Mouse (Mus musculus) induced T-regulatory cell, adult 2 months (primary cell): Measurements from ENCODE around the gene Cd3g.

Source experiments
- DNase-seq: peaks from one replicate; pipeline ENCODE4 v3.0.0-alpha.2; 2012; ENCODE audit warnings: low read depth

Cd3g gene

DNA sequence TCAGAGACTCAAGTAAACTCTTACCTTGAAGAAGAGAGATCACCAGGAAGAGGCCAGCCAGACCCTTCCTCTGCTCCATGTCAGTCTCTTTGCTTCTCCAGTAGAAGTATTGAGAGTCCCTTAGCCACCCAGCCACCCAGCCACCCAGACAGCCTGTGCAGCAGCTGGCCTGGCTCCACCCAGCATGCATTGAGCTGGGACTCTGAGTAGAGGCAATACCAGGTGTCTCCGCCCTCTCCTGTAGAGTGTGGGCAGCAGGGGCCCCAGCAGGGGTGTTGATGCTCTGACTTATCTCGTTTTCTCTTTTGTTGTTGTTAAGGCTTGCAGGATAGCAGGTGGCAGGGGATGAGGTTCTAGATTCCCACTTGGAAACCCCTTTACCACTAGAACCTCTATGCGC lies at the start of gene Cd3g:
Cd3g (minus strand) TSS at position 190 of the 400 bp plus-strand sequence.
- peak; percentile 90 for DNase-seq

DNA sequence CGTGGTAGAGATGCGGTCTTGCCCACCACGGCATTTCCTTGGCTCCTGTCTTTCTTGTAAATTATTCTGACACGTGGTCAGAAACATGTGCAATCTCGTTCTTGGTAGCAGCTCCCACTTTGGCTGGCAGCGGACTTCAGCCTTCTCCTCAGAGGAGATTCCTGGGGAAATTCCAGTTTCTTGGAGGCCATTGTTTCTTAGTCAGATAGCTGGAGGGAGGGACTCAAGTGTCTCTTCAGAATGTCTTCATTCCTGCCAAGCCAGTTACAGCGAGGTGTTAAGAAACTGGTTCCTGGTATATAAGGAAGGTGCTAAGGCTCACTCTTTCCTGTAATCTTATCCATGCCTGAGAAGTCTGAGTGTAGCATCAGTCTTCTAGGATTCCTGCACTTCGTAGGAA lies 47.1 kb upstream of the Cd3g start:
- DNase-seq = no peak

DNA sequence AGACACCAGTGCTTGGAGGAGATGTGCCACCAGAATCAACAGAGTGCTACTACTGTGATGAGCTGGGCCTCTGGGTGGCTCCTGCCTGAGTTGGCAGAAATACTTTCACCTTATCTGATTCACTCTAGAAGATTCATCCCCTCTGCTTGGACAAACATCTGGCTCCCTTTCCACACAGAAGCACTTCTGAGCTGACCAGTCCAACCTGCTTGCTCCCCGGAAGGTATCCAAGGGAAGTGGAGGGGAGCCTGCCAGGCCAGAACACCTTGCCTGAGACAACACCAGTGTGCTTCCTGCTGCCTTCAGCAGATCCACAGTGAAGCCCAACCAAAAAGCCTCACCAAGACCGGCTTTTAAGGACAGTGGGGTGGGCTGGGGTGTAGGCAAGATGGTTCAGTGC lies 44.0 kb upstream of the Cd3g start:
- no peak for DNase-seq

DNA sequence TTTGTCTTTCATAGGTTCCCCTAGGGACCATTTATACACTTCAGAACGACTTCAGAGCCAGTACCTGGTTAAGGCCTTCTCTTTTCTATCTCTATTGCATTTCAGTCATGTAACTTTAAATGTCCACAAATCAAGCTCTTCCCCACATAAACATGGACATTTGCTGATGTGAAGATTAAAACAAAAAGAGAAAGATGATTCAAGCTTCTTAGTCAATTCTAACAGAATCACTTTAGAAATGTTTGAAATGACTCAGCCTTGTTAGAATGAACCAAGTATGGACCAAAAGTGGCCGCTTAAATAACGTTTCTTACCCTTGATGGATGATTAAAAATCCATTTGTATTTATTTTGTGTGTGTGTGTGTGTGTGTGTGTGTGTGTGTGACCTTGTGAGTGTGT lies 43.4 kb upstream of the Cd3g start:
- DNase-seq = no peak

DNA sequence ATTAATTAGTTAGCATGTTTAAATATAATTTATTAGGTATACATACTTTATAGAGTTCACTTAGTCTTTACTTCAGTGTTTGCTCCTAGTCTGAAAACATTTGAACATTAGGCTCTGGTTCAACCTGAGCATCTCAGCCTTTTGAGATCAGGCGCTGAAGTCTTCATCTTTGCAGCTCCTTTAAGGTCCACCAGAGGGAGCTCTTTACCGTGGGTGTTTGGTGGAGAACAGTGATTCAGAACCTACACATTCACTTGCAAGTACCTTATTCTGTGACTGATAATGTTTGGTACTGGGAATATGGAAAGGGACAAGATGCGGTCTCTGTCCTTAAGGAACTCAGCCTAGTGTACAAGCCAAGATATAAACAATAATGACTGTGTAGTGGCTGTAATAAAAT lies 42.6 kb upstream of the Cd3g start:
- DNase-seq = peak; percentile 91

DNA sequence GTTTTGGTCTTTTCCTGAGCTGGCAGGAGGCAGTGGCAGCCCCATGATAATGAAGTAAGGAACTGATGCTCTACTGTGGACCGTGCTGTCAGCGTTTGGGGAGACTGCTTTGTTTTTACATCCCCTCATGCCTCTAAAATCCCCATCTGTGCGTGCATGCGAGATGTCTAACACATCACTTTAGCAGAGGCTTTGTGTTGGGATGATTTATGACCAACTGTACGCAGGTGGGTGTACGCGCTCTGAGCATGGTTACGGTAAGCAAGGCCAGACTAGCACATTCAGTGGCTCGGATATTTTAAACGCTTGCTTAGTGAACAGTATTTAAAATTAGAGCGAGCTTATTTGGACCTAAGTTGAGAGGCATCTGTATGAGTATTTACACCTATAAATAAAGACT lies 37.8 kb upstream of the Cd3g start:
- no peak for DNase-seq

DNA sequence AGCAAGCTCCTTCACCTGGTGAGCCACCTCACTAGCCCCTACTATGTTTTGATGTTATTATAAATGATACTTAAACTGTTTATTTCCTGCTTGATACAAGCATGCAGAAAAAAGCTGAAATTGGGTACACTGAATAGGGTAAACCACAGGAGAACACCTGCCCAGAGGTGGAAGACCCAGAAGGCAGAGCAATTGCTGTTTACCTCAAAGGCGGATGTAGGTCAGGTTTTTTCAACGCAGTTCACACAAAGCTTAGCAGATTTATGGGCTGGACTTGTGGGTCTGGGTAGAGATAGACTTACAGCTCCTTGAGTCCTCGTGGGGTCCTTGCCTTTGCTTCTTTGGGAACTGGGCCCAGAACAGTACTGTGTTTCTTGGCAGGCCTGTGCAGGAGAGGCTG lies 35.6 kb upstream of the Cd3g start:
- DNase-seq = peak; percentile 42

DNA sequence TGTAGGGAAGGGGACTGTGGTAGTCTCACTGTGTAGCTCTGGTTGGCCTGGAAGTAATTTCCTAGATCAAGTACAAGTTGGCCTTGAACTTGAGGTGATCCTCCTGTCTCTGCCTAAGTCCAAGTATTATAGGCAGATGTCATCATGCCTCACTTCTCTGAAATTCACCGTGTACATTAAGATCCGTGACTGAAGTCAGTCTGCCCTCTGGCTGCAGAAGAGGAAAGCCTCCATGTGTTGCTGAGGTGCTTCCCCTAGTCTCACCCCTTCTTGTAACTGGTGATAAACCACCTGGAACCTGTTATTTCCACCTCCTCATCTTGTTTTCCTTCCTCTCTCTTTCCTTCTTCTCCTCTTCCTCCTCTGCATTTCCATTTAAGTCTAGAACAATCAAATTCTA lies 34.6 kb upstream of the Cd3g start:
- DNase-seq = peak; percentile 74

DNA sequence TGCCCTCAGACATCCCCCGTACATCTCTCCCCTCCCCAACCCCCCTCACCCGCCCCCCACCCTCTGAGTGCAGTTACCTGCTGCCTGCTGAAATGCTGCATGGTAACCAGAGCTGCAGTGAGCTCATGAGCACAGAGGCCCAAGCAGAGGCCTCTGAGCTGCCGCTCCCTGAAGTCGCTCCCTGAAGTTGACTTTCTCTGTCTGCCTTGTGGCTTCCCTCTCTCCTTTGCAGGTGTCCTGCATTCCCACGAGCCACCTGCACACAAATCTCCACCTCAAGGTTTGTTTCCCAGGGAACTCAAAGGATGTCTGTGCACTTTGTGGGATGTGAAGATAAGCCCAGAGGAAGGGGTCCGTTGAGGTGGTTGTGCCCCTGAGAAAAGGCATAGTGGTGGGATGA lies 31.1 kb upstream of the Cd3g start:
- no peak for DNase-seq

DNA sequence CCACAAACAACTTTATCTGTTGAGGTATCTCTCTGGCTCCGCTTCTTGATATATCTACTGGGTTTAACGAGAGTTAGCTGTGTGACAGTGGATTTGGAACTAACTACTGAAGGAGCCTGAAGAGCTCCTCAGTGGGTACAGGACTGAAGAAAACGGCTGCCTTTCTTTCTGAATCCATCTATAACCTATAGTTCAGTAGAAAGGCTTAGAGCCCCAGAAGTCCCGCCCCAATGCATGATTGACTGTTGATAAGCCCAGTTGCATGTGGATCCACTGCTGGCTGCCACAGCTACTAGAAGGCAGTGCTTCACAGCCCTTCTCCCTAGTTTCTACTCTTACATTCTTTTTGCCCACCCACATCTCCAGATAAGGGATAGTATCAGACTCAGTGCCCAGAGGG lies 30.2 kb upstream of the Cd3g start:
- peak; percentile 82 for DNase-seq

DNA sequence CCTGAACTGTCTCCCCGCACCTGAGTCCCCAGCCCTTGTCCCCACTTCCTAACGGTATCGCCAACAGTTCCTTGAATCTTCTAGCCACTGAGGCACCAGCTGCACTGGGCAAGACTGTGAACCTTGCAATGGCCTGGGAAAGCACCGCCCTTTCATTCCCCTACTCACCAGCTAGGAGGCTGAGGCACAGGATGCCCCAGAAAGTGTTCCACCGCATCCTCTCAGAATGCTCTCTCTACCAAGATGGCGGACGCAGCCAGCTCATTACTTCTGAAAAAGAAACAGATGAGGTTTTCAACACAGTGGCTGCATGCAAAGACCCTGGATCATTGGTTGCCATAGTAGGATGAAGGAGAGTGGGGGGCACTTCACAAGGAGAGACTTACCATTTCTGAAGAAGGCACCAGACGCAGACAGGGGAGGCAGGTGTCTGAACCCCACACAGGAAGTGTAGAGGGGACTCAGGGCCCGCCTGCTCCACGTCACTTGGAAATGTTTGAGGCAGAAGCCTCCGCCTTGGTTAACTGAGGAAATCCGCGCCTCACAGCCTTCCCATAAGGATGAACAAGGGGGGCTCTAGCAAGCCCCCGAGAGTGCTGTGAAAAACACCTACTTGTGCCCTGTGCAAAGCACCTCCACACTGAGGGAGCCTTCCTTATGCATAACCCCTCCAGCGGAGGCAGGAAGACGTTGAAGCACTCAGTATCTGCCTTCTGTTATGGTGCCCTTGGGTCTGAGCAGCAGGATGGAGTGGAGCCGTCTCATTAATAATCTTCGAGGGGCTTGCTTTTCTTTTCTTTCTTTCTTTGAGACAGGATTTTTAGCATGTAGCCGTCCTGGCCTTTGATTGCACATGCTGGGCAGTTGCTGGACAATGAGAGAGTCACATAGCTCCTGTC lies 29.2 kb upstream of the Cd3g start, which contains the start of gene Cd3e:
Cd3e (minus strand) TSS at position 448 of the 899 bp plus-strand sequence.
- DNase-seq = peak; percentile 94

DNA sequence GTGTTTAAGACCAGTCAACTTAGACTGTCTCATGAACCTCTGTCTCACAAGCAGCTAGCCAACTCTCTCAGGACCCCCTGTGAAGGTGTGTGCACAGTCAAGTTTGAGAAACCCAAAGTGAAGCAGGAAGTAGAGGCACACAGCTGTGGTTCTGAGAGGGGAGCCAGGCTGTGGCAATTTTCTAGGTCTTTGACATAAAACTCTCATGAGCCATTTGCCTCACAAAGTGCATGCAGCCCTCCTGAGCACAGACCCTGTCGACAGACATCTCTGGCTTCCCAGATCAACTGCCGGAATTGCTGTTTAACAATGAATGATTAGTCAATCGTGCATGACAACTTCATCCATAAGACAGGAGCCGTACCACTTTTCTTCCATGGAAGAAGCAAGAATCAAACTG lies 28.1 kb upstream of the Cd3g start:
- peak; percentile 68 for DNase-seq

DNA sequence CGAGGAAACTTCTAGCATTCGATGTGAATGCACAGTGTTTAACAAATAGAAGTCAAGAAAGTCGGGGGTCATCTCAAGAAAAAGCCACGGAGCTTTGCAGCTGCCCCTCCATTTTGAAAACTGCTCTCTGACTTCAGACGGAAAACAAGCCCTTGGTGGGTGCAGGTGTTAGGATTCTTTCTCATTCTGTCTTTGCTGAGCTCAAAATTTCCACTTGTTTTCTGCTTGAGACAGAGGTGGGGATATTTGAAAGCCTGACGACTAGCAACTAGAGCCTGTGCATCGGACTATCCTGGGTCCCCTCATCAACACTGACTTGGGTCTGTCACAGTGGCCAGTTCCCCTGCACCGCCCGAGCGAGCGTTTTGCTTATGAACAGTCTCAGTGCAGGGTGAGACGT lies 27.2 kb upstream of the Cd3g start:
- DNase-seq = peak; percentile 51

DNA sequence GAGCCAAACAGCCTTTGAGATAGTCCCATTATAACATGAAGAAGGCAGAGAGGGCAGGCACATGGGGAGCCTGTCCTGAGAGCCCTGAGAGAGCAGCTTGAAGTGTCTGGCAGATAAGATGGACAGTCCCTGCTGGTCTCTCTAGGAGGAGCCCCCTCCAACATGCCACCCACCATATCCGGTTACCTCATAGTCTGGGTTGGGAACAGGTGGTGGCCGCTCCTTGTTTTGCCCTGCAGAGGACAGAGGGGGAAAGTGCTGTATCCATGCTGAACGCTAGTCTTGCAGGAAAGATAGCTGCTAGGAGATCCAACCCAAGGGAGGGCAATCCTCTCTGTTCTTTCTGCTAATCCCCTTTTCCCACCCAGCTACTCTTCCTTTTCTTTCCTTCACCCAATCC lies 20.0 kb upstream of the Cd3g start:
- DNase-seq = no peak

DNA sequence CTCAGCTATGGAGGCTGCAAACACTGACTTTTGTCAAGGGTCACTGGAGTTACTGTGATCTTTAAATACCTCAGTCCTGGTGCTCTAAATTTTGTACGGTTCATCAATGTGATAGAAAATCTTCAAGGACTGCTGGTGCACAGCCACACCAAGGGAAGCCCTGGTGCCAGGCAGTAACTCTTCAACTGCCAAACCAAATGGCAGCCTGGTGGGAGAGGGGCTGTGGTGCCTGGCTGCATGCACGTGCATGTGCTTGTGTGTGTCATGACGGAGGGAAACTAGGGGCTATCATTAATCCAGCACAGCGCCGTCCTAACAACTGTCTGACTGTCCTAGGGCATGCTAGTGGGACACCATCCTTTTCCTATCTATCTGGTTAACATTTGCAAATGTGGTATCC lies 19.5 kb upstream of the Cd3g start:
- DNase-seq = no peak

DNA sequence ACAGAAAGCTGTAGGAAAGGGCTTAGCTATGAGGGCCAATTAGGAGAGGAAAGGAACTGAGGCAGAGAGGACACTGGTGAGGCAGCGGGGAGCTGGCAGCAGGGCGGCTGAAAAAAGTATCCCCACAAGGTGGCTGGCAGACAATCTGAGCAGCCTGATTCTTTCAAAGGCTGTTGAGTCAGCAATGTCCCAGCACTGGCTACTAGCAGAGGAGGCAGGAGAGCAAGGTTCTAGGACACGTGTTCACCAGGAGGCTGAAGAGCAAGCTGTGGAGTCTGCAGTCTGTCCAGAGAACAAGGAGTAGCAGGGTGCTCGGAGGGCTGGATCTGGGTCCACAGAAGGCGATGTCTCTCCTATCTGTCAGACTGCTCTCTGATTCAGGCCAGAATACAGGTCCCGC lies 18.9 kb upstream of the Cd3g start:
- DNase-seq = no peak

DNA sequence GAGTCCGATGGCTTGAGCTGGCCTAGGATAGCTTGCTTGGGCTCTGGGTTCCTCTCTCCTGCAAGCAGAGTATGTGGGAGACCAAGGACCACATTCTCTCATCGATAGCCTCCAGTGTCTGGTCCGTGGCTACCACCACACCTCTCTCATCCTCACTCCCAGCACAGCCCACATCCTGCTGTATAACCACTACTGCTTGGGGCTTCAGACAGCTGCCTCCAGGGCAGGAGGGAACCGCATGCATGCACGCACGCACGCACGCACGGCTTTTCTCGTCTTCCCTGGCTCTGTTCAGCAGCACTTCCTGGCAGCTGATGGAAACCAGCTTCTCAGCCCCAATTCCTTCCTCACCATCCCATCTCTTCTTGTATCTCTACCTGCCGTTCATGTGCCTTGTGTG lies 17.9 kb upstream of the Cd3g start:
- peak; percentile 42 for DNase-seq

DNA sequence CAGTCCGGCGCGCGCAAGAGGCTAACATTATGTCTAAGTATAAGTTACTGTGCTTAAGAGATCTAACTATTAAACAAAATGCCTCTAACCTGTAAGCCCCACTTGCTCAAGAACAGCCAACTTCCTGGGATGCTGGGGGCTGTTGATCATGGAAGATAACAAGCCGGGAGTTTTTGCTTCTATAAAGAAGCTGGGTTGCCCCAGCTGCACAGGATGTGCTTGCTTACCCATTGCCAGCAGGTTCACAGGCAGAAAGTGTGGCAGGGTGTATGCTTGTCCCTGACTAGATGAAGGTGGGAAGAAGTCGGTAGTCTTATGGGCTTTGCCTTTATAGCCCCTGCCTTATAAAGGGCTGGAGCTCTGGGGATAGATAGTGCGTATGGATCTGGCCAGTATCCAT lies 16.4 kb upstream of the Cd3g start:
- DNase-seq = no peak

DNA sequence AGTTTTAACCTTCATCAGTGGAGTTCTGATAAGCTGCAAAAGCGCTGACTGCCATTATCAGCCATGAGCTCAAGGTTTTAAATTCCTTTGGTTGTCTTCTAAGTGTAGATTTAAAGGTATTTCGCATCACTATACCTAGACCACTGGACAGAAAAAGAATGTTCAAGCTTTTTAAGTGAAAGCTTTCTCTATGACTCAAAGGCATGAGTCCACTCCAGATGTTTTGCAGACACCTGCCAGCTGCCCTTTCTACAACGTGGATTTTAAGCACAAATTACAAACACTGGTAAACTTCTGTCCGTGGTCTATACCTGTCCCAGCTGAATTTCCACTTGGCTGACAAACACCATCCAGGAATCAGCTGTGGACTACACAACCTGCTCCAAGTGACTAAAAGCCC lies 14.7 kb upstream of the Cd3g start:
- DNase-seq = no peak

DNA sequence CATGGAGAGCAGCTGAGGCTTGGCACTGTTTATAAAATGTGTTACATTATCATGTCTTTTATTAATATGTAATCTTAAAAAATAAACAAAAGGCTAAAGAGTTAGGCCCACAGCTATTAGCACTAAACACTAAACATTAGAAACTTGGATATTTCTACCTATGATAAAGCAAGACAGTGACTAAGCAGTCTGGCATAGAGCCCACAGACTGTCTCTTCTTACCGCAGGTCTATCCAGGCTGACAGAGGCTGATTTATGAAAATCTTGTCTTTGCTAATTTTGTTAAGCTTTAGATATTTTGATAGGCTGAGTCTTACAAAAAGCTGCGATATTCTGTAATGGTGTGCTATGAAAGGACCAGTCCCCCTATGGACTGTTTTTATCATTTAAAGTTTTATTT lies 13.0 kb upstream of the Cd3g start:
- no peak for DNase-seq

DNA sequence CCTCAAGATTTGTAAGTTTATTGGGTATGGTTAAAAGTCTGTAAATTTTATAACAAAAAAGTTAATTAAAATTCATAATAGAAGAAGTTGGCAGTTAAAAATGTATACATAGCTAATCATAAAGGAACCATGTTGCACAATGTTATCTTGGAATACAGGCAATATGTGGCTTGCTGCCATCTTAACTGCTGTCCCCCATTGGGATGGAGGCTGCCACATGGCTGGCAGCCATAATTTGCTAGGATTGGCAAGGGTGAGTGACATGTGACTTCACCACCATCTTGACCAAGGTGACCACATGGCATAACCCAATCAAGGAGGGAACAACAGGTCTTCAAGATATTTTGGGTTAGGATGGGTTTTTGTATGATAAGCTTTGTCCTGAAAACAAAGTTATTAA lies 12.0 kb upstream of the Cd3g start:
- DNase-seq = no peak

DNA sequence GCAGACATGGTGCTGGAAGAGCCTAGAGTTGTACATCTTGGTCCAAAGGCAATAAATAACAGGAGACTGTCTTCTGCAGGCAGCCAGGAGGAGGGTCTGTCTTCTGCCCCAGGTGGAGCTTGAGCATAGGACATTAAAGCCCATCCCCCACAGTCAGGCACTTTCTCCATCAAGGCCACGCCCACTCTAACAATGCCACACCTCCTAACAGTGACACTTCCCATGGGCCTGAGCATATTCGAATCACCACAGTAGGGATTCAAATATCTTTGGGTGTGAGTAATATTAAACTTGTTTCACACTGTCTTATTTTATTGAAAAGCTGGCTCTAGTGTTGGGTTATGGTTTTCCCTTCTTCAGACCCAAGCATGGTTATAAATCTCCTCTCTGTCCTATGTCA lies 11.6 kb upstream of the Cd3g start:
- no peak for DNase-seq

DNA sequence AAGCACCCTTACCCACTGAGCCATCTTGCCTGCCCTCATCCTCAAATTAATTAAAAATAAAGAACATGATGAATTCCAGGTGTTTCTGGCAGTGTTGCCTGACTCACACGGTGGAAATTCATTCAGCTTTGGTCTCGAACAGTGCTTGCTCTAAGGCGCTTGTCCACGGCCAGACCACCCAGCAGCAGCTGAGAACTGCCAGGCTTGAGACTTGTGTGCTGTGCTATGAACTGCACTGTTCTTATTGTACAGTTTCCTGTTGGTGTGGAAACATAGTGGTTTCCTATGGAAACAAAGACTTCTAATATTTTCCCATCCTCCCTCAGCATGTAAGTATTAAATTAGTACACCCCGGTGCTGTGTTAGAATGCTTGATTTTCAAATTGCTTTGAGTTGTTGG lies 6.7 kb upstream of the Cd3g start:
- no peak for DNase-seq

DNA sequence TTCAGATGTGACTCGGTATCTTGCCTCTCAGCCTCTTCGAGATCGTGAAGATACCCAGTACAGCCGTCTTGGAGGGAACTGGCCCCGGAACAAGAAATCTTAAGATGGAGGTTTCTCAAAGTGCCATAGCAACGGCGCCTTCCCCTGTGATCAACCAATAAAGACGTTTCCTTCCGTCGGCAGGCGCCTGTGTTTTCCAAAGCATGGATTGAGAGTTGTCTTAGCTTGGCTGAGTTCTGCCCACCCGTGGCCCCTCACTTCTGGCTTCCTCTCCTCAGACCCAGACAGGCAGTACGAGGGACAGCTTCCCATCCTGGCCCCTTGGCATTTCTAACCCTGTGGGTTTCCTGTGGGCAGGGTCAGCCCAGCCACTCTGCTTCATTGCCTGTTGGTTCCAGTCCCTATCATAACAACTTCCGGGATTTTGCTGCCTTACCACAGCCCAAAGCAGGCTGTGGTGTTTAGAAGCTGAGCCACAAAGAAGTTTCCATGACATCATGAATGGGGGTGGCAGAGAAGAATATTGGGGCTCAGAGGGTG lies 6.1 kb upstream of the Cd3g start:
- peak; percentile 99 for DNase-seq
